Mouse (Mus musculus) liver, postnatal 0 days (tissue): Measurements from ENCODE around the gene Mettl23.

Source experiments
- CTCF ChIP-seq: sonication (generic); IDR thresholded peaks from 2 replicates; pipeline ENCODE4 v1.5.1; 2016; ENCODE audit warnings: antibody characterized with exemption, low read depth
- EP300 ChIP-seq: IDR thresholded peaks from 2 replicates; pipeline ENCODE4 v1.6.1; 2016; ENCODE audit warnings: antibody characterized with exemption, low read depth, mild to moderate bottlenecking

DNA sequence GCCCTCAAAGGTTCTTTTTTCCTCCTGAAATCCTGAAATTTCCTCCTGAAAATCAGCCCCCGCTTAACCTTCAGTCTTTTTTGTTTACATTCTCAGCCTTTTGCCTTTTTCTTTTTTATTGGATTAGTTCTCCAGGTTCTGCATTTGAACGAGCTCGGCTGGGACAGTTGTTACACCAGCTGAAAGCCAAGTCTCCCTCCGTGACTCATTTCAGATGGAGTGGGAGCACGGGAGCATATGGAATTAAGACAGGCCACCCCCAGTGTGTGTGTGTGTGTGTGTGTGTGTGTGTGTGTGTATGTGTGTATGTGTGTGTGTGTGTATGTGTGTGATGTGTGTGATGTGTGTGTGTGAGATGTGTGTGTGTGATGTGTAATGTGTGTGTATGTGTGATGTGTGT is 38.4 kb downstream of the Mettl23 start:
- no peak for TF ChIP-seq CTCF
- TF ChIP-seq EP300 = no peak
